Mouse (Mus musculus) regulatory T cell (primary cell): ENCODE measurements around the gene Bcor.

Source experiments
- in situ Hi-C: fragments of 300-600 bp; cut with MboI, MseI; formaldehyde crosslinking; loops from one replicate; pipeline ENCODE4 v1.15.1; 2025; ENCODE audit warnings: high pct_unique_total_duplicates

The Bcor gene

DNA sequence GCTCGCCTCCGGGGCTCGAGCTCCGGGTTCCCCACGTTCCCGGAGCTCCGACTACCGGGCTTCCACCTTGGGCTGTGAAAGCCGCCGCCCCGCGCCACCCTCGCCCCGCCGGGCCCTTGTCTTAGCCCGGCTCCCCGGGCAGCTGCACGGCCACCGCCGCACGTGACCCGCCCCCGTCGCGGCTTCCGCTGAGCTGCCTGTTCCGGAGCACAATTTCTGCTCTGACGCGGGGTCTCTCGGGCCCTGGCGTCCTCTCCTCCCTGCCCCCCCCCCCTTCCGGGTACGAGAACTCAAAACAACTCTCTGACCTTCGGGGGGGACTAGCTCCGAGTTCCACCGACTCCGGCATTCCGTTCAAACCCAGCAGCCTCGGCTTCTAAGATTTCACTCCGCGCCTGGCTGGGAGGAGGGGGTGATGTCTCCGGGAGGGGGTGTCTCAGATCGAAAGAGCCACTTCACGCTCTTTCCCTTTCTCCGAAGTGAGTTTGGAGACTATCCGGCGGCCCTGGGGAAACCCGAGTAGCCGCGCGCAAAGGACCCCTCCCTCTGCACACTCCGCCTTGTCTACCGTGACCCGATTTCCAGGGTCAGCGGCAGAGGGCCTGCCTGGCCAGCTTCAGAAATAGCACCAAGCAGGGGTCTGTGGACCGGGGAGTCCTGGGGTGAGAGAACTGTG is at the start of gene Bcor:
Gene Bcor (minus strand): TSS at position 375 of the 676 bp plus-strand sequence.
- in situ Hi-C loops: no loop called here

GRCm38 (mm10) chrX:12202951-12203350 is 42.8 kb upstream of the Bcor start:
- in situ Hi-C loops: no loop called here

GRCm38 (mm10) chrX:12201111-12201510 is 41.0 kb upstream of the Bcor start:
- in situ Hi-C loops: no loop called here

DNA sequence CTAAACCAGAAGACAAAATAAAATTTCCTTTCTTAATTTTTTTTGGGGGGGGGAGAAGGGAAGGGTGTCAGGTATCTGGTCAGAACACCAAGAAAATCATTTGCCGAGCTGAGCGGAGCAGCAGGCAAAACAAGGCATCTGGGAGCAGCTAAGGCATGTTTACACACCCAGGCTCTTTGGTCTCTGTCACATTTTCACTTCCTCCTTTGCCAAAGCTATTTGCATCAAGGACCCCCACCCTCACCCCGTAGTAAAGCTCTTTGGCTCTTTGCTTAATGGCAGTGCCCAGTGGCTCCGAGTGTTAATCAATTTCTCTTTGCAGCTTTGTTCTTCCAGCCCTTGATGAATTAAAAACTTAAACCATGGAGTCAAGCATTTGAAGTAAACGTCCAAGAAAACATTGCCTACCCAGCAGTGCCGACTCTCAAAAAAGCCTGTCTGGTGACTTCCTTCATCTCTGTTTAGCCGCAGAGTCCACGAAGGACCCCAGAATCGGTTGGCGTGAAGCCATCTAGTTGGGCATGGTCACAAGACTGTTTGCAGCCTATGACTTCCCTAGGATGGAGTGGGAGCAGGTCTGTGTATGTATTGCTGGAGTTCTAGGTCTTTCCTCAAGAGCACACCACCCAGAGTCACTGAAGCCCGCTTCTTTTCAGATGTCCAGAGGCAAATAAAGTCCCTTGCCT is 35.2 kb upstream of the Bcor start:
- in situ Hi-C loops: no loop called here

GRCm38 (mm10) chrX:12192343-12192742 is 32.2 kb upstream of the Bcor start:
- in situ Hi-C loops: loop anchor here (5.0 kb wide), 1 partner anchor 730 kb away; no protein-coding TSS in a partner anchor

DNA sequence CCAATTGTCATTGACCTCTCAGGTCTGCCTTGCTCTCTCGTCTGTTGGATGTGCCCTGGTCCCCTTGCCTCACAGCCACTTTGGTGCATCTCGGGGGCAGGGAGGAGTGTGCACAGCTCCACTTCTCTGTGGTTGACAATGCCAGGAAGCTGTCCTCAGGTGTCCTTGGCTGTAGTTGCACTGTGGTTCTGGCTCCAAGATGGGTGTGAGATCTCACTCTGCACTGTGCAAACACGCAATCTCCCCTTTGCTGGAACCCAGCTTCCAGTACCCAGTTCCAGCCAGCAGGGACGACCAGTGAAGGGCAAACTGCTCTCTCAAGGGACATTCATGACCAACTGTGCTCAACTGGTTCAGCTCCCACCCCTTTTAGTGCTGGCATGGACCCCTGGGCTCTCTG is 29.4 kb upstream of the Bcor start:
- in situ Hi-C loops: no loop called here

DNA sequence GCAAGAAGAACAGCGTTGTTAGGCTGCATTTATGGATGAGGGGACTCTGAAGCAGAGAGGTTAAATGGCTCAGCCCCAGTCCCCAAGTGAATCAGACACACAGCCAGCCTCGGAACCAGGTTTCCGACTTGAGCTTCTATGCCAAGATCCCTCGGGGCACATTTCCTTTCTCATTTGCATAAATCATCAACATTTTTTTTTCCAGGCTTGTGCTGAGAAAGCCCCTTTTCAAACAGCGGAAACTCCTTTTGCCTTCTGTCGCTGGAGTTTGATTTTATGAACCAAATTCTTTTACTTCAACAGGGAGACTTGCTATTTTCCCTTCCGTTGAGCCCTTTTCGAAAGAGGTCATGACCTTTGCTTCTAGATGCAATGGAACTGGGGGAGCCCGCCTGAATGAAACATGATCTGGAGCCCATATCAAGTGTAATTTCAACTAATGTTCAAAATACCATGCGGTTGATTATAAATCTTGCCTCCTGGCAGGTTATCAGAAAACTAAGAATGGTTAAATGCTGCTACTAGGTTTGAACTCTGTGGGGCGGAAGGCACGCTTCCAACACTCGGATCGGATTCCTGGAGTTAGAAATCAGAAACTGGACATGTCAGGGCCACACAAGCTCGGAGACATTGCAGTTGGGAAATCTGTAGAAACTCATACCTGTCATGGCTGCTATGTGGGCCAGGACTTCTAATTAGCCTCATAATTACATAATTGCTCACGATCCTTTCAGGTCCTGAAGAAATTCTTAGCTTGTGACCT is 15.2 kb upstream of the Bcor start:
- in situ Hi-C loops: no loop called here

- in situ Hi-C loops: no loop called here
Observed at GRCm38 (mm10) chrX:12170128-12170527, 10.0 kb upstream of the Bcor start.

GRCm38 (mm10) chrX:12164591-12165529 is 4.7 kb upstream of the Bcor start:
- in situ Hi-C loops: no loop called here

- in situ Hi-C loops: no loop called here
Observed at GRCm38 (mm10) chrX:12159534-12159881, 647 bp downstream of the Bcor start.

GRCm38 (mm10) chrX:12158821-12159533 is 1.2 kb downstream of the Bcor start:
- in situ Hi-C loops: no loop called here

DNA sequence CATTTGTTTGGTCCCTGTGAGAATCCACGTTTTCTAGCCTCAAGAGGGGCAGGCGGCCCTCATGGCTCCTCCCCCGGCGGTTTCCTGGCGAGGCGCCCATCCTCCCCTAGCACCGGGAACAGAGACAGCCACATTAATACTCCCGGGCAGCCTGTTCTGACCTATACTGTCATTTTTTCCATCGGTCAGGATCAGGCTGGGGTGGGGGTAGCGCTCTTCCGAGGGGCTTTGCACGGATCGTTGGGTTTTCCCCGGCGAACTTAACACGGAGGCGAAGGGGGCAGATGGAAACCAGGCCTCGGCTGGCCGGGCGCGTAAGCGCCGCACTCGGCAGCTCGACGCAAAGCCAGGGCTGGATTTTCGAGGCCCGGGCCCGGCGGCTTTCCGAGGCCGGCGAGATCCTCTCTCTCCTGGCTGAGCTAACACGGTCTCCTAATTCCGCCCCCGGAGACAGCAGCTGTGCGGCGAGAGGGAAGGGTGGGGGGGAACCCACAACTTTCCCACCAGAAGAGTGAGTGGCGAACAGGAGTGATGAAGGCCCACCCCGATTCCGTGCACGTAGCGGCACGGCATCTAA is 1.8 kb downstream of the Bcor start:
- in situ Hi-C loops: no loop called here

DNA sequence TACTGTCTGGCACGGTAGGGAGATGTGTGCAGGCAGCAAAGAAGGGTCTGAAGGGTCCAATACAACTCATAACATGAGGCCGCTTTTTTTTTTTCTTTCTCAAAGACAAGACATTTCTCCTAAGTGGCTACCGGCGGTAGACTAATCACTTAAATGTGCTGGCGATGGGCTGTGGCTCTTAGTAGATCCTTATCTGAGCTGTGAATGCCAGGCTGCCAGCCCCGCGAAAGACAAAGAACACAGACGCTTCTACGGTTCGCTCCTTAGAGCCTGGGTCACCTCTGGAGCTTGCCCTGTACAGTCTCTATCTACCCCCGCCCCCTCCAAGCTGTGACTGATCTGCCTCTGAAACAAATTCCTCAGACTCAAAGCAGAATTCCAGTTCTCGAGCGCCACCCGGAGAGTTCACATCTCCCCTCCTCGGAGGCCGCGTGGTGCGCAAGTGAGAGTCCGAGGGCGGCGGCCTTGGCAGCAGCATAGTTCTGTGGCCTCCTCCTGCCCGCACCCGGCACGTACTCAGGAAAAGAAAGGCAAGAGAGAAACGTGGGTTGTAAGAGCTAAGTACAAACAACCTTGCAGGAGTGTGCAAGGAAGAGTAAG is 2.7 kb downstream of the Bcor start:
- in situ Hi-C loops: no loop called here

DNA sequence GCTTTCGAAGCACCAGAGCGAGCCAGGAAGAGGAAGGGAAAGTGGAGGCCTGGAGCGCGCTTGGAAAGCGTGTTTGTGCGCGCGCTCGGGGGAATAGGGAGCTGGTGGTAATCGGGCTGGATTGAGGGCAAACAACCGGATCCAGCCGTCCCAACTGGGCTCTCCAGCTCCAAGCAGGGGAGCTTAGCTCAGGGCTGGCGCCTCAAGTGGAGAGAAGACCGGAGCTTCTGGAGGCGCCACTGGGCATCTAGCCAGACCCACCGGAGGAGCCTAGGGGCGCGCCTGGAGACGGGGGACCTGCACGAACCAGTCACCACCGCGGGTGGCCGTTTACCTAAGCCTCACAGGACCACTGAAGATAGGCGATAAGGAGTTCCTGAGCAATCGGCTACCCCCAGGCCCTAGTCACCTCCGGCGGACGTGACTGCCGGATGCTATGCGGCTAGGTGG is 4.3 kb downstream of the Bcor start:
- in situ Hi-C loops: no loop called here

- in situ Hi-C loops: no loop called here
Observed at GRCm38 (mm10) chrX:12155068-12155840, 4.9 kb downstream of the Bcor start.

- in situ Hi-C loops: no loop called here
Observed at GRCm38 (mm10) chrX:12153141-12154095, 6.7 kb downstream of the Bcor start.

- in situ Hi-C loops: no loop called here
Observed at GRCm38 (mm10) chrX:12151996-12152904, 7.9 kb downstream of the Bcor start.
